Mouse (Mus musculus) olfactory bulb, adult 2 months (tissue): ENCODE data around the gene H2al1g.
"Not testable (repeated sequence)": the region's sequence is repeated elsewhere in the genome, so short reads cannot be mapped to it uniquely, and the experiment has no call there.

Source experiments
- CTCF ChIP-seq: fragments of 200-500 bp; IDR thresholded peaks from 2 replicates; pipeline ENCODE4 v1.5.1; 2012; ENCODE audit warnings: low read depth, mild to moderate bottlenecking, low read length, moderate library complexity; ENCODE audit not compliant: insufficient read depth
- POLR2A ChIP-seq: fragments of 200-500 bp; IDR thresholded peaks from 2 replicates; pipeline ENCODE4 v1.6.1; 2012; ENCODE audit warnings: mild to moderate bottlenecking, low read depth, low read length, moderate library complexity; ENCODE audit not compliant: insufficient read depth

DNA sequence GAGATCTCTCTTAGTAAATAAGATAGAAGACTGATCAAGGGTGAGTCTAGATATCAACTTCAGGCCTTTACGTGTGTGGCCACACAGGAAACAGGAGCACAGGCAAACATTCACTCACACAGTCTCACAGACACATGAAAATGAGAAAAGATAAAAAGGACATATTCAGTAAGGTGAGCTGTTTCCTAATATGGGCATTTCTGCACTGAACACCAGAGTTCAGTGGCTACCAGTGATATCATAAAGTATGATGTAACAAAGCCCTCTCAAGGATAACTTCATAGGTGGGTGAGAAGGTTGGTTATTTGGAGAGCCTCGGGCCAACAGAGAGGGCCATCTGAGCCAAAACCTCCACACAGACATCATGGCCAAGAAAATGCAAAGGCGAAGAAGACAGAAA, 19.1 kb upstream of the H2al1g start, which contains the start of gene H2al1a:
- not testable (repeated sequence) for TF ChIP-seq CTCF, POLR2A
